Comparison of ENCODE assay signal across 7 mouse cellular contexts in the genomic region with DNA sequence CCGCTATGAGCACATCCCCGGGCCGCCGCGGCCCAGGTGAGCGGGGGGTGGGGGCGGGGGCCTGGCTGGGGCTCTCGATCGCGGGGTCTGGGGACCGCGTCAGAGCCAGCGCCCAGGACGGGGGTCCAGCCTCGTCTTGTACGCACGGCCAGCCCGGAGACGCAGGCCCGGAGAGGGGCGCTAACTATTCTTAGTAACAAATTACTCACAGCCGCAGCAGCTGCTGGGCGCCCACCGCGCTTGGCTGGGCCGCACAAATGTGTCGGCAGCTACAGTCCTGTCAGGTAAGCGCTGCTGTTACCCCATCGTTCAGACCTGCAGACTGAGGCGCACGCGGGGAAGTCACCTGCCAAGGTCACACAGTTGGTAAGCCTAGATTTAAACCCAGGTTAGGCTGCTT. TPM values are rescaled to one million over a fixed set of nuclear protein-coding genes. Genes with fewer than 3 reads are reported as not detected.
DNase-seq lines count a peak whose midpoint lies in the region; ATAC-seq and TF ChIP-seq lines count a peak whose summit lies in the region.

No protein-coding gene starts in this region.

- DNase-seq in lung, postnatal 25 days (ENCODE audit: low spot score), result no peak
- DNase-seq in hindbrain, postnatal 0 days (ENCODE audit: low spot score), result peak; percentile 57
- peak; percentile 6 for DNase-seq in splenic B cell, adult 2 months (ENCODE audit: low read depth, low spot score)
- DNase-seq in gastrocnemius, postnatal 4 days (ENCODE audit: low spot score in 2 of 2), result no peak

- H3K27me3 ChIP-seq in lung, embryonic 15.5 days, result peaks cover 41% of the 10 kb centered on the region
- H3K27me3 ChIP-seq in embryonic facial prominence, embryonic 13.5 days, result peaks cover 53% of the 10 kb centered on the region
- no peaks in the 10 kb centered on the region for H3K27me3 ChIP-seq in hindbrain, postnatal 0 days (ENCODE audit: insufficient read depth, low read length)
- H3K27me3 ChIP-seq in liver, embryonic 15.5 days, result peaks cover 85% of the 10 kb centered on the region
- no peaks in the 10 kb centered on the region for H3K27me3 ChIP-seq in splenic B cell, adult 2 months (ENCODE audit: control insufficient read depth, insufficient read depth, low read length, poor library complexity, severe bottlenecking)

- peak overlapping the region; percentile 100 for H3K4me2 ChIP-seq in lung, embryonic 15.5 days
- peak overlapping the region; percentile 99 for H3K4me2 ChIP-seq in embryonic facial prominence, embryonic 13.5 days
- peak overlapping the region; percentile 96 for H3K4me2 ChIP-seq in hindbrain, postnatal 0 days (ENCODE audit: low read depth, low read length)
- peak overlapping the region; percentile 79 for H3K4me2 ChIP-seq in liver, embryonic 15.5 days

- peaks cover 24% of the 10 kb centered on the region for H3K4me1 ChIP-seq in lung, embryonic 15.5 days
- peaks cover 21% of the 10 kb centered on the region for H3K4me1 ChIP-seq in embryonic facial prominence, embryonic 13.5 days
- H3K4me1 ChIP-seq in hindbrain, postnatal 0 days (ENCODE audit: insufficient read depth, low read length), result peaks cover 6% of the 10 kb centered on the region
- H3K4me1 ChIP-seq in liver, embryonic 15.5 days (replicated peaks), result peaks cover 19% of the 10 kb centered on the region

- H3K27ac ChIP-seq in lung, embryonic 15.5 days, result no peak overlapping the region
- no peak overlapping the region for H3K27ac ChIP-seq in embryonic facial prominence, embryonic 13.5 days
- peak overlapping the region; percentile 84 for H3K27ac ChIP-seq in hindbrain, postnatal 0 days
- H3K27ac ChIP-seq in liver, embryonic 15.5 days (replicated peaks), result no peak overlapping the region

- ATAC-seq in lung, embryonic 15.5 days (ENCODE audit: borderline replicate concordance, extremely low read depth, low FRiP score, low TSS enrichment), result no peak
- no peak; the same call in 1 of the 2 replicates for ATAC-seq in embryonic facial prominence, embryonic 13.5 days (ENCODE audit: insufficient number of reproducible peaks, insufficient read depth, low FRiP score, low TSS enrichment, low read depth)
- ATAC-seq in hindbrain, postnatal 0 days, result no peak
- no peak for ATAC-seq in liver, embryonic 15.5 days (ENCODE audit: insufficient read depth)

- peak overlapping the region; percentile 54 for H3K9ac ChIP-seq in lung, embryonic 15.5 days
- H3K9ac ChIP-seq in embryonic facial prominence, embryonic 13.5 days, result peak overlapping the region; percentile 75
- H3K9ac ChIP-seq in hindbrain, postnatal 0 days (replicated peaks; ENCODE audit: low read length), result peak overlapping the region; percentile 69
- H3K9ac ChIP-seq in liver, embryonic 15.5 days, result no peak overlapping the region

- H3K9me3 ChIP-seq in lung, embryonic 15.5 days, result no peaks in the 10 kb centered on the region
- no peaks in the 10 kb centered on the region for H3K9me3 ChIP-seq in embryonic facial prominence, embryonic 13.5 days
- no peaks in the 10 kb centered on the region for H3K9me3 ChIP-seq in hindbrain, postnatal 0 days (ENCODE audit: low read length)
- no peaks in the 10 kb centered on the region for H3K9me3 ChIP-seq in liver, embryonic 15.5 days (replicated peaks)

- 2% methylated on average over 32 of the region's 32 CpGs for WGBS in lung, embryonic 15.5 days
- WGBS in embryonic facial prominence, embryonic 13.5 days, result 1% methylated on average over 32 of the region's 32 CpGs
- WGBS in hindbrain, postnatal 0 days, result 2% methylated on average over 31 of the region's 32 CpGs
- WGBS in liver, embryonic 15.5 days (ENCODE audit: insufficient replicate concordance), result 2% methylated on average over 32 of the region's 32 CpGs

- no peaks in the 10 kb centered on the region for H3K36me3 ChIP-seq in lung, embryonic 15.5 days
- H3K36me3 ChIP-seq in embryonic facial prominence, embryonic 13.5 days, result no peaks in the 10 kb centered on the region
- no peaks in the 10 kb centered on the region for H3K36me3 ChIP-seq in hindbrain, postnatal 0 days (ENCODE audit: insufficient read depth, low read length)
- no peaks in the 10 kb centered on the region for H3K36me3 ChIP-seq in liver, embryonic 15.5 days (replicated peaks)
- H3K36me3 ChIP-seq in splenic B cell, adult 2 months (ENCODE audit: control insufficient read depth, insufficient read depth, low read length, poor library complexity, severe bottlenecking), result no peaks in the 10 kb centered on the region

- H3K4me3 ChIP-seq in lung, embryonic 15.5 days, result peak overlapping the region; percentile 65
- peak overlapping the region; percentile 68 for H3K4me3 ChIP-seq in embryonic facial prominence, embryonic 13.5 days
- peak overlapping the region; percentile 76 for H3K4me3 ChIP-seq in hindbrain, postnatal 0 days (ENCODE audit: low read length)
- peak overlapping the region; percentile 52 for H3K4me3 ChIP-seq in liver, embryonic 15.5 days (replicated peaks)

- TF ChIP-seq CTCF in hindbrain, postnatal 0 days (IDR thresholded peaks at IDR 0.05; ENCODE audit: low read depth), result no peak

RNA-seq across cellular contexts. Expression of a gene that starts 0.3 kb away (rescaled TPM):
- polyA plus RNA-seq in lung, embryonic 15.5 days (2015; fragmentation: Nextera tagmentation; extraction: Ambion mirVana), result 6.3 and 6.6 TPM in 2 replicates
- 8.0 and 9.1 TPM in 2 replicates for polyA plus RNA-seq in embryonic facial prominence, embryonic 13.5 days (2015; fragmentation: Nextera tagmentation; extraction: Ambion mirVana)
- total RNA-seq in hindbrain, postnatal 0 days (2014; rRNA removed), result 36.3 and 39.8 TPM in 2 replicates
- 46.2 and 49.7 TPM in 2 replicates for polyA plus RNA-seq in hindbrain, postnatal 0 days (2015; fragmentation: Nextera tagmentation; extraction: Ambion mirVana)
- 0.08 and 0.09 TPM in 2 replicates for polyA plus RNA-seq in liver, embryonic 15.5 days (2015; fragmentation: Nextera tagmentation; extraction: Ambion mirVana)
- 1 to 10 TPM; 1.9 to 2.4 TPM for total RNA-seq in gastrocnemius, postnatal 4 days (2021)

RNA-seq across cellular contexts. Expression of a gene that starts 28.5 kb away (rescaled TPM):
- 0.89 and 1.0 TPM in 2 replicates for polyA plus RNA-seq in lung, embryonic 15.5 days (2015; fragmentation: Nextera tagmentation; extraction: Ambion mirVana)
- polyA plus RNA-seq in embryonic facial prominence, embryonic 13.5 days (2015; fragmentation: Nextera tagmentation; extraction: Ambion mirVana), result 0.44 and 0.69 TPM in 2 replicates
- total RNA-seq in hindbrain, postnatal 0 days (2014; rRNA removed), result 10.2 and 10.8 TPM in 2 replicates
- 2.8 and 3.2 TPM in 2 replicates for polyA plus RNA-seq in hindbrain, postnatal 0 days (2015; fragmentation: Nextera tagmentation; extraction: Ambion mirVana)
- polyA plus RNA-seq in liver, embryonic 15.5 days (2015; fragmentation: Nextera tagmentation; extraction: Ambion mirVana), result 0.03 and 0.09 TPM in 2 replicates
- total RNA-seq in gastrocnemius, postnatal 4 days (2021), result 1 to 10 TPM in 1 of 2 experiments, under 1 TPM in 1; 0.74 to 1.0 TPM

RNA-seq across cellular contexts. Expression of a gene that starts 36.2 kb away (rescaled TPM):
- 107 and 117 TPM in 2 replicates for polyA plus RNA-seq in lung, embryonic 15.5 days (2015; fragmentation: Nextera tagmentation; extraction: Ambion mirVana)
- polyA plus RNA-seq in embryonic facial prominence, embryonic 13.5 days (2015; fragmentation: Nextera tagmentation; extraction: Ambion mirVana), result 45.3 and 46.3 TPM in 2 replicates
- total RNA-seq in hindbrain, postnatal 0 days (2014; rRNA removed), result 45.8 and 55.2 TPM in 2 replicates
- 41.2 and 42.1 TPM in 2 replicates for polyA plus RNA-seq in hindbrain, postnatal 0 days (2015; fragmentation: Nextera tagmentation; extraction: Ambion mirVana)
- 5.5 and 6.1 TPM in 2 replicates for polyA plus RNA-seq in liver, embryonic 15.5 days (2015; fragmentation: Nextera tagmentation; extraction: Ambion mirVana)
- total RNA-seq in gastrocnemius, postnatal 4 days (2021), result 100 to 1,000 TPM; 103 to 112 TPM

RNA-seq across cellular contexts. Expression of a gene that starts 59.3 kb away (rescaled TPM):
- 4.9 and 6.1 TPM in 2 replicates for polyA plus RNA-seq in lung, embryonic 15.5 days (2015; fragmentation: Nextera tagmentation; extraction: Ambion mirVana)
- 6.3 and 6.6 TPM in 2 replicates for polyA plus RNA-seq in embryonic facial prominence, embryonic 13.5 days (2015; fragmentation: Nextera tagmentation; extraction: Ambion mirVana)
- 86.3 and 94.7 TPM in 2 replicates for total RNA-seq in hindbrain, postnatal 0 days (2014; rRNA removed)
- 16.9 and 17.0 TPM in 2 replicates for polyA plus RNA-seq in hindbrain, postnatal 0 days (2015; fragmentation: Nextera tagmentation; extraction: Ambion mirVana)
- 1.1 and 1.4 TPM in 2 replicates for polyA plus RNA-seq in liver, embryonic 15.5 days (2015; fragmentation: Nextera tagmentation; extraction: Ambion mirVana)
- total RNA-seq in gastrocnemius, postnatal 4 days (2021), result 1 to 10 TPM; 7.3 to 8.4 TPM

Comparison
In these comparisons a context has a peak if more than half of its experiments do, and no peak if none do; other contexts are left out.
1. DNase-seq: peak in hindbrain, postnatal 0 days (single experiment) and splenic B cell, adult 2 months (single experiment); none in lung, postnatal 25 days (single experiment) and gastrocnemius, postnatal 4 days (0 of 2).
2. Peak in every context shown above with its lines, with median percentiles within 50 percentile points of each other: H3K4me2 ChIP-seq and H3K4me3 ChIP-seq.